Mouse (Mus musculus) stomach, embryonic 15.5 days (tissue): Measurements from ENCODE around the gene Esrrg. TPM values are rescaled to one million over a fixed set of nuclear protein-coding genes. Genes with fewer than 3 reads are reported as not detected.

Experiments used
- ATAC-seq: fragments of 200-750 bp; cut with Nextera tagmentation; 2 replicates; pipeline ENCODE4 v1.8.0; 2017; ENCODE audit warnings: low read depth, moderate number of reproducible peaks, moderate TSS enrichment; ENCODE audit not compliant: insufficient read depth, low FRiP score
- H3K27ac ChIP-seq: fragments of 300-500 bp; sonication (generic); 2 replicates; pipeline ENCODE4 v1.5.1; 2015; ENCODE audit warnings: mild to moderate bottlenecking, inconsistent platforms
- H3K27me3 ChIP-seq: fragments of 300-500 bp; sonication (generic); replicated peaks from 2 replicates; pipeline ENCODE4 v1.6.1; 2015; ENCODE audit warnings: inconsistent platforms
- H3K36me3 ChIP-seq: fragments of 300-500 bp; sonication (generic); 2 replicates; pipeline ENCODE4 v1.6.1; 2015; ENCODE audit warnings: inconsistent platforms
- H3K4me1 ChIP-seq: fragments of 300-500 bp; sonication (generic); 2 replicates; pipeline ENCODE4 v1.6.1; 2015; ENCODE audit warnings: inconsistent platforms
- H3K4me2 ChIP-seq: fragments of 300-500 bp; sonication (generic); 2 replicates; pipeline ENCODE4 v1.6.1; 2015; ENCODE audit warnings: mild to moderate bottlenecking, inconsistent platforms
- H3K4me3 ChIP-seq: fragments of 300-500 bp; sonication (generic); replicated peaks from 2 replicates; pipeline ENCODE4 v1.5.1; 2015; ENCODE audit warnings: inconsistent platforms
- H3K9ac ChIP-seq: fragments of 300-500 bp; sonication (generic); 2 replicates; pipeline ENCODE4 v1.6.1; 2015; ENCODE audit warnings: inconsistent platforms
- H3K9me3 ChIP-seq: fragments of 300-500 bp; sonication (generic); 2 replicates; pipeline ENCODE4 v1.6.1; 2016; ENCODE audit warnings: inconsistent platforms
- WGBS: fragments of 180-500 bp; shearing (Covaris S2); methylation state at CpG from one replicate; pipeline ENCODE4 v1.1.7; 2015; 5-methylcytosine and 5-hydroxymethylcytosine counted together
- polyA plus RNA-seq: library from polyadenylated mRNA; unstranded; fragments of >200 nt; fragmentation: Nextera tagmentation; extraction: Ambion mirVana; gene quantifications from 2 replicates; pipeline ENCODE4 v1.2.1, GENCODE M21; 2015

Esrrg gene
- polyA plus RNA-seq, 1 experiment from 2014 or later, result 8.2 TPM

DNA sequence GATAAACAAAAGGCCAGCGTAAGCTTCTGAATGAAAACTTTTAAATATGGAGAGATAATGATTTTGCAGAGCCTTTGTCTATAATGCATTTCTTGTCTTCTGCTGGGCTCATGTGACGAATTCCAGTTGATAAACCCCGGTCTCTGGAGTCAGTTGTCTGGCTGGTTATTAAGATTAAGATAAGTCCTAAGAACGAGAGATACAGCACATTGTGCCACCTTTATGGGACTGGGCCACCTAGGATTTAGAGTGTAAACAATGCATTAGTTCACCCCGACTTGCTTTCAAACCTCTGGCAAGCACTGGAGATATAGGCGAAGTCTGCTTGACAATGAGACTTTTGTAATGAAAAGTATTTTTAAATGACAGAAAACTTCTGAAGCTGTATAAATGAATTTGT lies 264.2 kb downstream of the Esrrg start:
- H3K36me3 ChIP-seq, result no peaks in the 10 kb centered on the region
- no peak overlapping the region for H3K4me2 ChIP-seq
- no peak for ATAC-seq
- no peaks in the 10 kb centered on the region for H3K27me3 ChIP-seq
- no peak overlapping the region for H3K9ac ChIP-seq
- H3K4me3 ChIP-seq, result no peak overlapping the region
- WGBS, result 32% methylated on average over 6 of the region's 6 CpGs
- no peaks in the 10 kb centered on the region for H3K9me3 ChIP-seq
- no peak overlapping the region for H3K27ac ChIP-seq
- H3K4me1 ChIP-seq, result no peaks in the 10 kb centered on the region; the same call in 1 of the 2 replicates

- no peaks in the 10 kb centered on the region for H3K36me3 ChIP-seq
- ATAC-seq, result no peak
- WGBS, result 91% methylated on average over 2 of the region's 2 CpGs
These were observed 265.2 kb downstream of the Esrrg start for GRCm38 (mm10) chr1:187873770-187874169.

GRCm38 (mm10) chr1:187887270-187887669 lies 278.7 kb downstream of the Esrrg start:
- Histone ChIP-seq H3K9ac (no peak overlapping the region), H3K4me1 (no peaks in the 10 kb centered on the region), H3K36me3 (no peaks in the 10 kb centered on the region), H3K4me3 (no peak overlapping the region), H3K27me3 (no peaks in the 10 kb centered on the region), H3K4me2 (no peak overlapping the region), H3K9me3 (no peaks in the 10 kb centered on the region), H3K27ac (no peak overlapping the region)
- no peak for ATAC-seq
- WGBS, result 85% methylated on average over 6 of the region's 6 CpGs

More at GRCm38 (mm10) chr1:187873770-187874169, 265.2 kb downstream of the Esrrg start:
- no peak overlapping the region for H3K4me2 ChIP-seq
- H3K4me3 ChIP-seq, result no peak overlapping the region
- no peaks in the 10 kb centered on the region for H3K27me3 ChIP-seq
- no peak overlapping the region for H3K27ac ChIP-seq
- no peaks in the 10 kb centered on the region for H3K9me3 ChIP-seq
- H3K4me1 ChIP-seq, result no peaks in the 10 kb centered on the region; the same call in 1 of the 2 replicates
- H3K9ac ChIP-seq, result no peak overlapping the region

DNA sequence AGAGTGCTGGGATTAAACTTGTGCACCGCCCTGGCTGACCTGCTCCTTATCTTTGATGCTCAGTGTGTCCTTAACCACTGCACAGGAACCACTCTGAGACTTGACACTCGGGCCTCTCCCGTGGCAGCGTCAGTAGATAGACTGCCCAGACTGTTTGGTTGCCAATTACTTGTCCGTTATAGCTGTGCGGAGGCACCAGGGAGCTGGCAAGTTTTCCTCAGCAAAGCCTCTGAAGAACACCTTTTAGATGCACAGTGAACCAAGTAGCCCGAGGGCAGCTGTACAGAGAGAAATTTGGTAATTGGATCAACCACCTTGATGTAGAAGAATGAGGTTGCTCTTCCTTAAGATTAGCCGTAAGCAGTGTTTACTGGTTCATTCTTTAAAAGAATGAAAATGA lies 279.6 kb downstream of the Esrrg start:
- no peak overlapping the region for H3K27ac ChIP-seq
- WGBS, result 83% methylated on average over 8 of the region's 8 CpGs
- no peak overlapping the region for H3K4me3 ChIP-seq
- no peaks in the 10 kb centered on the region for H3K27me3 ChIP-seq
- ATAC-seq, result no peak
- no peaks in the 10 kb centered on the region for H3K4me1 ChIP-seq
- no peak overlapping the region for H3K4me2 ChIP-seq
- H3K9ac ChIP-seq, result no peak overlapping the region
- no peaks in the 10 kb centered on the region for H3K36me3 ChIP-seq
- no peaks in the 10 kb centered on the region for H3K9me3 ChIP-seq

GRCm38 (mm10) chr1:187889096-187889495 lies 280.5 kb downstream of the Esrrg start:
- H3K4me1 ChIP-seq, result no peaks in the 10 kb centered on the region
- H3K27me3 ChIP-seq, result no peaks in the 10 kb centered on the region
- no peak overlapping the region for H3K27ac ChIP-seq
- H3K4me2 ChIP-seq, result no peak overlapping the region
- no peak overlapping the region for H3K9ac ChIP-seq
- no peak for ATAC-seq
- no peaks in the 10 kb centered on the region for H3K9me3 ChIP-seq
- H3K36me3 ChIP-seq, result no peaks in the 10 kb centered on the region
- no peak overlapping the region for H3K4me3 ChIP-seq
- whole genome bisulfite sequencing, result 90% methylated on average over 4 of the region's 4 CpGs

DNA sequence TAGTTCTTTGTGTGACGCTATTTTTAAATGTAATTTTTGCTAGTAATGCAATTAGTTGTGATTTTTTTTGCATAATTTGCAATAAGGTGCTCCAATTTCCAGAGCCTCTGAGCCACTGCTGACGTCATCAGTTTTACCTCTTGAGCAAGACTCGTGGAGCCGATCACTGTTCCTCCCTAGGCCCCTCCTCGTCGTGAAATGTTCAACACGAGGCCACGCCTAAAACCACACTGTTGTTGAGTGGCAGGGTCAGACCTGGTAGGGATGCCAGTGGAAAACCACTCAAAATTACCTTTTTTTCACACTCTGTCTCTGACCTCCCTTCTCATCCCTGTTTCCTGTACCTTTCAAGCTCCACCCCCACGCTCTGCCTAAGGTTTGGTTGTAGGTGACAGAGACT lies 282.7 kb downstream of the Esrrg start:
- Histone ChIP-seq H3K4me2 (no peak overlapping the region), H3K27me3 (no peaks in the 10 kb centered on the region), H3K4me3 (no peak overlapping the region), H3K9me3 (no peaks in the 10 kb centered on the region), H3K9ac (no peak overlapping the region), H3K36me3 (no peaks in the 10 kb centered on the region), H3K27ac (no peak overlapping the region), H3K4me1 (no peaks in the 10 kb centered on the region)
- WGBS, result 73% methylated on average over 9 of the region's 9 CpGs
- ATAC-seq, result no peak

DNA sequence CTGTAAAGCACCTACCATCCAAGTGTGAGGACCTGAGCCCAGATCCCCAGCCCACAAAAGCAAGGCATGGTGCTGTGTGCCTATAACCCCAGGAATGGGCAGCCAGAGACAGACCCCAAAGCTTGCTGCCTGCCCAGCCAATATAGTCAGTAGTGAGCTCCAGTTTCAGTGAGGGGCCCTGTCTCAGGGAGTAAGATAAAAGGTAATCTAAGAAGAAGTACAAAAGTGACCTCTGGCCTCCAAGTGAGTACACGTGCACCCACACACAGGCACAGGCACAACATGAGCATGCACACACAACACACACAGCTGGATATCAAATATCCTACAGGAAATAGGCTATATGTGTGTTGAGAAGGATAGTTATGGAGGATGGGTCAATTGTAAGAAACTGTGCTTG lies 286.9 kb downstream of the Esrrg start:
- Histone ChIP-seq H3K9ac (no peak overlapping the region), H3K36me3 (no peaks in the 10 kb centered on the region), H3K27me3 (no peaks in the 10 kb centered on the region), H3K4me1 (no peaks in the 10 kb centered on the region), H3K27ac (no peak overlapping the region), H3K4me2 (no peak overlapping the region), H3K4me3 (no peak overlapping the region), H3K9me3 (no peaks in the 10 kb centered on the region)
- ATAC-seq, result no peak
- WGBS, result 42% methylated on average over 1 of the region's 1 CpGs

DNA sequence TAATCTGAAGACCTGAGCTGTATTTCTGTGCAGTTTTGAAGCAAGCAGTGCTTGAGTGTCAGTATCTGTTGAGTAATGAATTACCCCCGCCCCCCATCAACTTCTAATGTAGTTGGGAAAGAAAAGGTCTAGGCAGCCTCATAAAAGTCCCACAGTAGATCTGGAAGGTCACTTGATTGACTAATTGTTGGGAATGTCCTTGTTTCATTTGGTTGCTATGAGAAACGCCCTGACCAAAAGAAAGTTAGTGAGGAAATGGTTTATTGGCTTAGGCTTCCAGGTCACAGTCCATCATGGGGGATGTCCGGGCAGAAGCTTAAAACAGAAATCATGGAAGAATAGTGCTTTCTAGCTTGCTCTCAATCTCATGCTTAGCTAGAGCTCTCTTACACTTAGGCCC lies 287.7 kb downstream of the Esrrg start:
- 74% methylated on average over 3 of the region's 3 CpGs for WGBS
- no peak overlapping the region for H3K4me3 ChIP-seq
- H3K4me2 ChIP-seq, result no peak overlapping the region
- H3K27me3 ChIP-seq, result no peaks in the 10 kb centered on the region
- no peaks in the 10 kb centered on the region for H3K36me3 ChIP-seq
- H3K27ac ChIP-seq, result no peak overlapping the region
- no peak overlapping the region for H3K9ac ChIP-seq
- no peaks in the 10 kb centered on the region for H3K9me3 ChIP-seq
- no peaks in the 10 kb centered on the region for H3K4me1 ChIP-seq
- no peak for ATAC-seq

- peak; percentile 89 for ATAC-seq
- 73% methylated on average over 7 of the region's 7 CpGs for WGBS
- no peak overlapping the region for H3K4me3 ChIP-seq
- H3K27me3 ChIP-seq, result no peaks in the 10 kb centered on the region
- H3K36me3 ChIP-seq, result no peaks in the 10 kb centered on the region
- H3K27ac ChIP-seq, result no peak overlapping the region
- no peaks in the 10 kb centered on the region for H3K9me3 ChIP-seq
- H3K9ac ChIP-seq, result no peak overlapping the region
- H3K4me2 ChIP-seq, result no peak overlapping the region
- no peaks in the 10 kb centered on the region for H3K4me1 ChIP-seq
These were observed 288.3 kb downstream of the Esrrg start for GRCm38 (mm10) chr1:187896910-187897309.

- no peak for ATAC-seq
- 60% methylated on average over 4 of the region's 4 CpGs for WGBS
- no peak overlapping the region for H3K4me2 ChIP-seq
- H3K27ac ChIP-seq, result no peak overlapping the region
- no peaks in the 10 kb centered on the region for H3K27me3 ChIP-seq
- H3K4me3 ChIP-seq, result no peak overlapping the region
- no peak overlapping the region for H3K9ac ChIP-seq
- H3K9me3 ChIP-seq, result no peaks in the 10 kb centered on the region
- no peaks in the 10 kb centered on the region for H3K36me3 ChIP-seq
- H3K4me1 ChIP-seq, result no peaks in the 10 kb centered on the region
These were observed 290.9 kb downstream of the Esrrg start for GRCm38 (mm10) chr1:187899541-187899940.

DNA sequence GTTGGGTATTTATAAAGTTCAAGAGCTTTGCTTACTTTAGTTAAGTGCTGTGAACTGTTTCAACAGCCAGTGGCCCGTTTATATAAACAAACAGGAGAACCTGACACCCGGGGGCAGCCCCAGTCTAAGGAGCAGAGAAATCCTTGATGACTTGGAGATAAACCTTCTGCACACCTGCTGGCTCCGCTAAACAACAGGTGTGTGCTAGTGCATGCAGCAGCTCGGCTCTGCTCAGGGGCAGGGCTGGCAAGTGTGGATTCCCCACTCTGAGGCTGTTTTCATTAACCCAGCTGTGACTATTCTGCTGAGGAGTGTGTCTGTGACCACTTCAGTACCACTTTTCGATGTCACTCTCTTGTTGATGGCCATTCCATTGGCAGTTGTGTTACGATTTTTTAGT lies 292.2 kb downstream of the Esrrg start:
- Histone ChIP-seq H3K9me3 (no peaks in the 10 kb centered on the region), H3K9ac (no peak overlapping the region), H3K4me3 (no peak overlapping the region), H3K4me1 (no peaks in the 10 kb centered on the region), H3K27me3 (no peaks in the 10 kb centered on the region), H3K4me2 (no peak overlapping the region), H3K27ac (no peak overlapping the region), H3K36me3 (no peaks in the 10 kb centered on the region)
- no peak for ATAC-seq
- WGBS, result 25% methylated on average over 6 of the region's 6 CpGs

DNA sequence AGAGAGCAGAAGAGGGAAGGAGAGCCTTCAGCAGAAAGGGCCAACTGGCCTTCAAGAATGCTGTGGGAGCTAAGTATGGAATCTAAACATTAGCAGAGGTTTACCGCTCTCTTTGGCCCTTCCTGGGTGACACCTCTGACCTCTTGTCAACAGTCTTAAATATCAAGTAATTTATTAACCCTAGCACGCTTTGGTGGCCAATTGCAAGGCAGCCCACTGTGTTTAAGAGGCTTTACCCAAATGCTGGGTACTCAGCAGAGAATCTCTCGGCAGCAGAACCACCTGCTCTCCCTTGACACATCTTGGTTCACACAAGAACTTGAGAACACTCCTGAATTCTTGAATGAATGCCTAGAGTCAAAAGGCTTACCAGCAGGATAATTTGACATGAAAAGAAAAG lies 293.6 kb downstream of the Esrrg start:
- Histone ChIP-seq H3K4me2 (no peak overlapping the region), H3K4me1 (no peaks in the 10 kb centered on the region), H3K27me3 (no peaks in the 10 kb centered on the region), H3K27ac (no peak overlapping the region), H3K4me3 (no peak overlapping the region), H3K9ac (no peak overlapping the region), H3K9me3 (no peaks in the 10 kb centered on the region), H3K36me3 (no peaks in the 10 kb centered on the region)
- 28% methylated on average over 3 of the region's 3 CpGs for WGBS
- no peak for ATAC-seq

GRCm38 (mm10) chr1:187904731-187905130 lies 296.1 kb downstream of the Esrrg start:
- Histone ChIP-seq H3K36me3 (no peaks in the 10 kb centered on the region), H3K9me3 (no peaks in the 10 kb centered on the region), H3K27ac (no peak overlapping the region), H3K4me2 (no peak overlapping the region), H3K9ac (no peak overlapping the region), H3K4me1 (no peaks in the 10 kb centered on the region), H3K27me3 (no peaks in the 10 kb centered on the region), H3K4me3 (no peak overlapping the region)
- 66% methylated on average over 4 of the region's 4 CpGs for WGBS
- ATAC-seq, result no peak
